Mouse (Mus musculus): ENCODE measurements around the gene Slc22a15. TPM values are rescaled to one million over a fixed set of nuclear protein-coding genes. Genes with fewer than 3 reads are reported as not detected.

Slc22a15 gene
- polyA plus RNA-seq, 1 experiment from 2014 or later = 7.2 TPM

- H3K4me1 ChIP-seq = peaks cover 14% of the 10 kb centered on the region
- no peak for ATAC-seq (ENCODE audit: insufficient number of reproducible peaks, low FRiP score, low TSS enrichment, low read depth)
- no peaks in the 10 kb centered on the region for H3K36me3 ChIP-seq
- no peak overlapping the region for H3K9ac ChIP-seq
- H3K4me2 ChIP-seq (replicated peaks) = no peak overlapping the region
- H3K4me3 ChIP-seq (replicated peaks) = no peak overlapping the region
- no peaks in the 10 kb centered on the region for H3K9me3 ChIP-seq (replicated peaks)
- 82% methylated on average over 6 of the region's 6 CpGs for WGBS
- H3K27ac ChIP-seq (replicated peaks) = no peak overlapping the region
- H3K27me3 ChIP-seq = no peaks in the 10 kb centered on the region
Observed at GRCm38 (mm10) chr3:101807646-101808045, 116.6 kb downstream of the Slc22a15 start.

GRCm38 (mm10) chr3:101806941-101807340, 117.3 kb downstream of the Slc22a15 start:
- no peak overlapping the region for H3K4me2 ChIP-seq (replicated peaks)

GRCm38 (mm10) chr3:101806149-101806548, 118.1 kb downstream of the Slc22a15 start:
- WGBS = 6% methylated on average over 16 of the region's 16 CpGs
- Histone ChIP-seq H3K4me3 (replicated peaks) (no peak overlapping the region), H3K9ac (no peak overlapping the region), H3K4me2 (replicated peaks) (peak overlapping the region; percentile 40), H3K27ac (replicated peaks) (no peak overlapping the region), H3K36me3 (no peaks in the 10 kb centered on the region), H3K4me1 (peaks cover 14% of the 10 kb centered on the region), H3K27me3 (no peaks in the 10 kb centered on the region), H3K9me3 (replicated peaks) (no peaks in the 10 kb centered on the region)
- peak; percentile 82 for ATAC-seq (ENCODE audit: insufficient number of reproducible peaks, low FRiP score, low TSS enrichment, low read depth)

More at GRCm38 (mm10) chr3:101806941-101807340, 117.3 kb downstream of the Slc22a15 start:
- H3K4me3 ChIP-seq (replicated peaks) = no peak overlapping the region
- no peaks in the 10 kb centered on the region for H3K27me3 ChIP-seq
- WGBS = 60% methylated on average over 4 of the region's 4 CpGs
- H3K36me3 ChIP-seq = no peaks in the 10 kb centered on the region
- H3K4me1 ChIP-seq = peaks cover 14% of the 10 kb centered on the region
- H3K9me3 ChIP-seq (replicated peaks) = no peaks in the 10 kb centered on the region
- no peak overlapping the region for H3K9ac ChIP-seq
- ATAC-seq (ENCODE audit: insufficient number of reproducible peaks, low FRiP score, low TSS enrichment, low read depth) = no peak
- no peak overlapping the region for H3K27ac ChIP-seq (replicated peaks)

Other genes starting within 250 kb of the Slc22a15 start
- 2.6 and 2.7 TPM in 2 replicates for gene Mab21l3, start 75.5 kb downstream of the Slc22a15 start, polyA plus RNA-seq (2015; fragmentation: Nextera tagmentation; extraction: Ambion mirVana)
- 4.4 and 5.8 TPM in 2 replicates for gene Nhlh2, start 85.6 kb upstream of the Slc22a15 start, polyA plus RNA-seq (2015; fragmentation: Nextera tagmentation; extraction: Ambion mirVana)
- gene Casq2, start 162.0 kb upstream of the Slc22a15 start, polyA plus RNA-seq (2015; fragmentation: Nextera tagmentation; extraction: Ambion mirVana) = 77.5 and 101 TPM in 2 replicates